Mouse (Mus musculus) neural tube, embryonic 13.5 days (tissue): ENCODE measurements around the gene Snd1. TPM values are rescaled to one million over a fixed set of nuclear protein-coding genes. Genes with fewer than 3 reads are reported as not detected.

Source experiments
- ATAC-seq: fragments of 200-750 bp; cut with Nextera tagmentation; 2 replicates; pipeline ENCODE4 v1.8.0; 2017; ENCODE audit warnings: low read depth, mild to moderate bottlenecking, moderate TSS enrichment, moderate library complexity
- H3K27ac ChIP-seq: fragments of 300-500 bp; sonication (generic); replicated peaks from 2 replicates; pipeline ENCODE4 v1.5.1; 2015; ENCODE audit warnings: moderate library complexity, mild to moderate bottlenecking, inconsistent platforms
- H3K27me3 ChIP-seq: fragments of 300-500 bp; sonication (generic); 2 replicates; pipeline ENCODE4 v1.6.1; 2015; ENCODE audit warnings: mild to moderate bottlenecking, inconsistent platforms
- H3K36me3 ChIP-seq: fragments of 300-500 bp; sonication (generic); 2 replicates; pipeline ENCODE4 v1.6.1; 2015; ENCODE audit warnings: mild to moderate bottlenecking, inconsistent platforms
- H3K4me1 ChIP-seq: fragments of 300-500 bp; sonication (generic); replicated peaks from 2 replicates; pipeline ENCODE4 v1.6.1; 2015; ENCODE audit warnings: inconsistent platforms
- H3K4me2 ChIP-seq: fragments of 300-500 bp; sonication (generic); 2 replicates; pipeline ENCODE4 v1.6.1; 2015; ENCODE audit warnings: inconsistent platforms, mild to moderate bottlenecking, moderate library complexity
- H3K4me3 ChIP-seq: fragments of 300-500 bp; sonication (generic); 2 replicates; pipeline ENCODE4 v1.5.1; 2015; ENCODE audit warnings: mild to moderate bottlenecking, inconsistent platforms
- H3K9ac ChIP-seq: fragments of 300-500 bp; sonication (generic); 2 replicates; pipeline ENCODE4 v1.6.1; 2015; ENCODE audit warnings: moderate library complexity, mild to moderate bottlenecking, inconsistent platforms
- H3K9me3 ChIP-seq: fragments of 300-500 bp; sonication (generic); 2 replicates; pipeline ENCODE4 v1.6.1; 2016; ENCODE audit warnings: inconsistent platforms
- WGBS: fragments of 180-500 bp; shearing (Covaris S2); methylation state at CpG from one replicate; pipeline ENCODE4 v1.1.7; 2015; 5-methylcytosine and 5-hydroxymethylcytosine counted together
- polyA plus RNA-seq: library from polyadenylated mRNA; unstranded; fragments of >200 nt; fragmentation: Nextera tagmentation; extraction: Ambion mirVana; gene quantifications from 2 replicates; pipeline ENCODE4 v1.2.1, GENCODE M21; 2015

Snd1 gene
- polyA plus RNA-seq, 1 experiment from 2014 or later: 77.5 TPM

- Histone ChIP-seq H3K4me1 (peaks cover 55% of the 10 kb centered on the region), H3K9me3 (no peaks in the 10 kb centered on the region), H3K4me2 (no peak overlapping the region), H3K27me3 (no peaks in the 10 kb centered on the region), H3K36me3 (no peaks in the 10 kb centered on the region), H3K9ac (no peak overlapping the region), H3K27ac (no peak overlapping the region), H3K4me3 (no peak overlapping the region)
- 74% methylated on average over 2 of the region's 2 CpGs for WGBS
- ATAC-seq: no peak
These were observed 156.0 kb downstream of the Snd1 start for GRCm38 (mm10) chr6:28630926-28631325.

GRCm38 (mm10) chr6:28633120-28633519 is 158.2 kb downstream of the Snd1 start:
- H3K9ac ChIP-seq: no peak overlapping the region
- H3K36me3 ChIP-seq: no peaks in the 10 kb centered on the region
- H3K4me1 ChIP-seq: peaks cover 50% of the 10 kb centered on the region
- no peaks in the 10 kb centered on the region for H3K9me3 ChIP-seq
- H3K27ac ChIP-seq: peak overlapping the region; percentile 49; the same call in 1 of the 2 replicates
- ATAC-seq: 0 out of 2 replicates have a peak, but pooled peaks have one; percentile 36
- H3K4me2 ChIP-seq: no peak overlapping the region
- 31% methylated on average over 2 of the region's 2 CpGs for WGBS
- H3K27me3 ChIP-seq: no peaks in the 10 kb centered on the region
- no peak overlapping the region for H3K4me3 ChIP-seq

DNA sequence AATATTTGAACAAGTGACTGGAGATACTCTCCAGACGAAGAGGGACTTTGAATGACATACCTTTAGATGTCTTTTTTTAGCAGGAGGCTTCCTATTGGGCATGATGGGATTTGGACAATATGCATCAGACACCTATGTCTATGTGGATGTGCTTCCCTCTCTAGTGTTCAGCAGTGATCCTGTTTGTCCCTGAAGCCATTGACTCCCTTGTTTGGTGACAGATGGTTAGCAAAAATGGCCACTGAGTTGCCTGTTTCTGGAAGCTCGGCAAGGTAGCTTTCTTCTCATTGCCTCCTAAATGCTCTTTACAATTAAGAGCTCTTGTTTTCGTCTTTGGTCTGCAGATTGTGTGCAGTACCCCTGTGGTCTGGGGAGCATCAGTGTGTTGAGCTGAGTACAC is 158.7 kb downstream of the Snd1 start:
- H3K4me3 ChIP-seq: no peak overlapping the region
- H3K4me1 ChIP-seq: peaks cover 45% of the 10 kb centered on the region
- H3K27me3 ChIP-seq: no peaks in the 10 kb centered on the region
- H3K9ac ChIP-seq: no peak overlapping the region
- H3K4me2 ChIP-seq: no peak overlapping the region
- H3K36me3 ChIP-seq: no peaks in the 10 kb centered on the region
- no peaks in the 10 kb centered on the region for H3K9me3 ChIP-seq
- 39% methylated on average over 3 of the region's 3 CpGs for WGBS
- no peak for ATAC-seq
- H3K27ac ChIP-seq: peak overlapping the region; percentile 49; the same call in 1 of the 2 replicates

GRCm38 (mm10) chr6:28635092-28635491 is 160.2 kb downstream of the Snd1 start:
- peaks cover 33% of the 10 kb centered on the region for H3K4me1 ChIP-seq
- no peak overlapping the region for H3K4me2 ChIP-seq
- no peaks in the 10 kb centered on the region for H3K27me3 ChIP-seq
- H3K4me3 ChIP-seq: no peak overlapping the region
- 56% methylated on average over 1 of the region's 1 CpGs for WGBS
- ATAC-seq: no peak
- H3K36me3 ChIP-seq: no peaks in the 10 kb centered on the region
- no peak overlapping the region for H3K9ac ChIP-seq
- no peaks in the 10 kb centered on the region for H3K9me3 ChIP-seq
- no peak overlapping the region for H3K27ac ChIP-seq

- H3K27me3 ChIP-seq: no peaks in the 10 kb centered on the region
- 76% methylated on average over 6 of the region's 6 CpGs for WGBS
- no peak overlapping the region for H3K4me2 ChIP-seq
- no peak for ATAC-seq
- H3K36me3 ChIP-seq: no peaks in the 10 kb centered on the region
- H3K9ac ChIP-seq: no peak overlapping the region
- peaks cover 30% of the 10 kb centered on the region for H3K4me1 ChIP-seq
- no peak overlapping the region for H3K27ac ChIP-seq
- H3K9me3 ChIP-seq: no peaks in the 10 kb centered on the region
- H3K4me3 ChIP-seq: no peak overlapping the region
These were observed 160.8 kb downstream of the Snd1 start for GRCm38 (mm10) chr6:28635531-28636348.

DNA sequence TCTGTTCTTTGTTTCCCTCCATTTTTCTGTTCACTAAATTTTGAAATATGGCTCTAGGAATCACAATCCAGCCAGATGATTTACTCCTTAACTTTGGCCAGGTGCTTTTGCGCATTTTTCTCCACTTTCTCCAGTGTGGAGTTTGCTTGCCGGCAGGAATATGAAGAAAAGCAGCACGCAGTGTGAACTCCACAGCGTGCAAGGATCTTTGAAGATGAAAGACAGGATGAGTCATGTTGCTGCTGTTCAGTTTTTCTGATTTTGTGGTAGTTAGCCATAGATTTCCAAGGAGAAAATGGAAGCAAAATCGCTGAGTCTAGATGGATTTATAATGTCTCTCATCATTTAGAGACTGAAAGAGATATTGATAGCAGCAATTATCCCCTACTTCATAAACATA is 165.1 kb downstream of the Snd1 start:
- no peaks in the 10 kb centered on the region for H3K36me3 ChIP-seq
- H3K27ac ChIP-seq: no peak overlapping the region
- no peak overlapping the region for H3K9ac ChIP-seq
- H3K4me1 ChIP-seq: peaks cover 20% of the 10 kb centered on the region
- 87% methylated on average over 5 of the region's 5 CpGs for WGBS
- no peak for ATAC-seq
- H3K27me3 ChIP-seq: no peaks in the 10 kb centered on the region
- H3K9me3 ChIP-seq: no peaks in the 10 kb centered on the region
- H3K4me3 ChIP-seq: no peak overlapping the region
- no peak overlapping the region for H3K4me2 ChIP-seq

GRCm38 (mm10) chr6:28642909-28643308 is 168.0 kb downstream of the Snd1 start:
- Histone ChIP-seq H3K27me3 (no peaks in the 10 kb centered on the region), H3K9me3 (no peaks in the 10 kb centered on the region), H3K4me1 (peaks cover 16% of the 10 kb centered on the region), H3K9ac (no peak overlapping the region), H3K4me2 (no peak overlapping the region), H3K36me3 (no peaks in the 10 kb centered on the region), H3K4me3 (no peak overlapping the region), H3K27ac (peak overlapping the region; percentile 46; the same call in 1 of the 2 replicates)
- no peak for ATAC-seq
- 57% methylated on average over 2 of the region's 2 CpGs for WGBS

DNA sequence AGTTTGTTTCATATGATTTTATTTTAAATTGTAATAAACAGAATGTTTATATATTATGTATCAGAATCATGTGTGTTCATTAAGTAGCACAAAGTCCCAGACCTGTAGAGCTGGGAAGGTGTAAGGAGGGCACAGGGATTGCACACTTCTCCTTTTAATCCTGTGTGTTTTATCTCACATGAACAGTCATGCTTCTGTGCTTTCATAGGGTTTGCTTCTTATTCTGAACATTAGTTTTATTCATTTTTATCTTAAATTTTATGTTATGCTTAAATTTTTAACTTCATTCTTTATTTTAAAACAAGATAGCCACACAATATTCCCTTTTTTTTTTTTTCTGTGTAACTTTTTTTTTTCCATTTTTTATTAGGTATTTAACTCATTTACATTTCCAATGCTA is 170.3 kb downstream of the Snd1 start:
- no peaks in the 10 kb centered on the region for H3K36me3 ChIP-seq
- H3K4me2 ChIP-seq: no peak overlapping the region
- H3K27me3 ChIP-seq: no peaks in the 10 kb centered on the region
- H3K4me1 ChIP-seq: peaks cover 16% of the 10 kb centered on the region
- no peak for ATAC-seq
- no peak overlapping the region for H3K9ac ChIP-seq
- no peak overlapping the region for H3K27ac ChIP-seq
- no peak overlapping the region for H3K4me3 ChIP-seq
- no peaks in the 10 kb centered on the region for H3K9me3 ChIP-seq

DNA sequence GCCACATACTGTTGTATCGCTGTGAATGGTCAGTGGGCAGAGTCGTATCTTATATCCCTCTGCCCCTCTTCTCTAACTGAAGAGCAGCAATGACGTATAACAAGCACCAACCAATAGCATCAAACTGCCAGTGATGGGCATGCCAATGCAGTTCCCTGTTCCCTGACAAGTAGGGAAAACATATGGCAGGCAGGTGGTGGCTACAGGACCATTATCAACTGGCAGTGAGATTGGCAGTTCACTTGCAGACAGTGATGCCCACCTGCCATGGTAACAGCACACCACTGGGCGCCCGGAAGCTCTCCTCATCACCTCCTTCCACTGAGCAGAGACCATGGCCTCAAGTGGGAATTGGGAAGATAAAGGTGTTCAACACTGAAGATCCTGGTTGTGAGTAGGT is 181.6 kb downstream of the Snd1 start:
- H3K4me3 ChIP-seq: no peak overlapping the region
- no peak overlapping the region for H3K4me2 ChIP-seq
- H3K36me3 ChIP-seq: no peaks in the 10 kb centered on the region
- no peak overlapping the region for H3K27ac ChIP-seq
- H3K27me3 ChIP-seq: no peaks in the 10 kb centered on the region
- H3K9me3 ChIP-seq: no peaks in the 10 kb centered on the region; the same call in 1 of the 2 replicates
- peaks cover 7% of the 10 kb centered on the region for H3K4me1 ChIP-seq
- 97% methylated on average over 5 of the region's 5 CpGs for WGBS
- H3K9ac ChIP-seq: no peak overlapping the region
- ATAC-seq: no peak

DNA sequence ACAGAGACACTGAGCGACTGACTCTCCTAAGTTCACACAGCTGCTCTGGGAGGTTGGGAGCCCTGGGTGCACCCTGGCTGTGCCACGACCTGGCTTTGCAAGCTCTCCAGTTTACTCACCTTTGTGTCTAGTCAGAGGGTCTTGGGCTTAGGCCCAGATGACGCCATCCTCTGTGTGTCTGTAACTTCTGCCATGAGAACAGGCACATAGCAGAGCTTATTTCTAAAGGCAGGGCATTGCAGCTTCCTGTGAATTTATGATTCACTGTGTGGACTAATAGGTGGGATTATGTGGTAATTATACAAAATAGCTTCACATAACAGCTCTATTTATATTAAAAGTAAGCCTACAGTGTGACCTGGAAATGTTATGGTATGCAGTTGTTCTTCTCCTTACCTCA is 188.1 kb downstream of the Snd1 start:
- H3K4me1 ChIP-seq: peaks cover 7% of the 10 kb centered on the region
- H3K36me3 ChIP-seq: no peaks in the 10 kb centered on the region
- H3K4me2 ChIP-seq: no peak overlapping the region
- no peak overlapping the region for H3K27ac ChIP-seq
- H3K27me3 ChIP-seq: no peaks in the 10 kb centered on the region
- no peak for ATAC-seq
- WGBS: 84% methylated on average over 3 of the region's 3 CpGs
- H3K9ac ChIP-seq: no peak overlapping the region
- no peak overlapping the region for H3K4me3 ChIP-seq
- no peaks in the 10 kb centered on the region for H3K9me3 ChIP-seq

DNA sequence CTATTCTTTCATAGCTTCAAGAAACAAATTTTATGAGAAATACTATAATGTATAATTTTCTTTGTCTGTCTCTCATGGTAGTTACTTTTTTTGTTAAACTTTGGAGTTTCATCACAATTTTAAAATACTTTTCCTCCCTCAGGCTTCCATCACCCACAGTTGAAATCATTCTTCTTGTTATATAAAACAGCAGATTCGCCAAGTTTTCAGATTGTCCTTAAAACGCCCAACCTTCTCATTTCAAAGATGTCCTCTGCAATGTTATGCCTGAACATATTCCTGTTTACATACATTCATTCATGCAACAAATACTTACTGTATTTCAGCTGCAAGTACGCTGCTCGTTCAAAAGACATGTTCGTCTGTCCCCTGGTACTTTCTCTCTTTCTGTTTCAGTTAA is 188.7 kb downstream of the Snd1 start:
- no peaks in the 10 kb centered on the region for H3K9me3 ChIP-seq
- H3K27me3 ChIP-seq: no peaks in the 10 kb centered on the region
- no peak overlapping the region for H3K4me3 ChIP-seq
- H3K9ac ChIP-seq: no peak overlapping the region
- no peak for ATAC-seq
- H3K4me2 ChIP-seq: no peak overlapping the region
- no peak overlapping the region for H3K27ac ChIP-seq
- 91% methylated on average over 5 of the region's 5 CpGs for WGBS
- H3K4me1 ChIP-seq: peaks cover 7% of the 10 kb centered on the region
- H3K36me3 ChIP-seq: no peaks in the 10 kb centered on the region

- Histone ChIP-seq H3K4me1 (no peaks in the 10 kb centered on the region), H3K27ac (no peak overlapping the region), H3K4me2 (no peak overlapping the region), H3K36me3 (no peaks in the 10 kb centered on the region), H3K9ac (no peak overlapping the region), H3K9me3 (no peaks in the 10 kb centered on the region), H3K4me3 (no peak overlapping the region), H3K27me3 (no peaks in the 10 kb centered on the region)
- 75% methylated on average over 3 of the region's 3 CpGs for WGBS
- ATAC-seq: no peak
These were observed 189.8 kb downstream of the Snd1 start for GRCm38 (mm10) chr6:28664716-28665115.

- Histone ChIP-seq H3K9ac (no peak overlapping the region), H3K4me1 (no peaks in the 10 kb centered on the region), H3K4me3 (no peak overlapping the region), H3K27ac (no peak overlapping the region), H3K27me3 (no peaks in the 10 kb centered on the region), H3K9me3 (no peaks in the 10 kb centered on the region), H3K4me2 (no peak overlapping the region), H3K36me3 (no peaks in the 10 kb centered on the region)
- 95% methylated on average over 1 of the region's 1 CpGs for WGBS
- no peak for ATAC-seq
These were observed 192.6 kb downstream of the Snd1 start for GRCm38 (mm10) chr6:28667586-28667985.
